Mouse (Mus musculus) spleen, embryonic (tissue): Measurements from ENCODE around the gene 4933415A04Rik.

Source experiments
- CTCF ChIA-PET: fragments of 350-600 bp; sonication (Branson Sonifier 250); formaldehyde crosslinking; loops from one replicate; lab custom pipeline; 2022; lab: Charles Lee

The 4933415A04Rik gene

GRCm38 (mm10) chr11:43569595-43569994, 17.2 kb upstream of the 4933415A04Rik start:
- CTCF ChIA-PET: no interaction called here

GRCm38 (mm10) chr11:43575061-43575375, 11.8 kb upstream of the 4933415A04Rik start:
- CTCF ChIA-PET: no interaction called here

- CTCF ChIA-PET: no interaction called here
Measured at GRCm38 (mm10) chr11:43575376-43576151, 11.3 kb upstream of the 4933415A04Rik start.

GRCm38 (mm10) chr11:43577713-43578478, 8.9 kb upstream of the 4933415A04Rik start:
- CTCF ChIA-PET: no interaction called here

GRCm38 (mm10) chr11:43585211-43586005, 1.4 kb upstream of the 4933415A04Rik start:
- CTCF ChIA-PET: no interaction called here

- CTCF ChIA-PET: no interaction called here
Measured at GRCm38 (mm10) chr11:43589530-43590072, 2.8 kb downstream of the 4933415A04Rik start.

GRCm38 (mm10) chr11:43601440-43601839, 14.6 kb downstream of the 4933415A04Rik start, which contains the start of gene Fabp6:
Fabp6 (minus strand) TSS chr11:43601540.
- CTCF ChIA-PET: no interaction called here

GRCm38 (mm10) chr11:43604207-43604606, 17.4 kb downstream of the 4933415A04Rik start:
- CTCF ChIA-PET: interaction anchor here (0.6 kb wide), 1 partner anchor 17 kb away, joined by 5 read pairs; no protein-coding TSS in a partner anchor

GRCm38 (mm10) chr11:43604891-43605290, 18.1 kb downstream of the 4933415A04Rik start:
- CTCF ChIA-PET: no interaction called here

- CTCF ChIA-PET: no interaction called here
Measured at GRCm38 (mm10) chr11:43605859-43606258, 19.0 kb downstream of the 4933415A04Rik start.

- CTCF ChIA-PET: no interaction called here
Measured at GRCm38 (mm10) chr11:43608440-43608839, 21.6 kb downstream of the 4933415A04Rik start.

GRCm38 (mm10) chr11:43610006-43610661, 23.3 kb downstream of the 4933415A04Rik start:
- CTCF ChIA-PET: interaction anchor here (0.6 kb wide), 1 partner anchor 1540 kb away, joined by 5 read pairs; no protein-coding TSS in a partner anchor

- CTCF ChIA-PET: interaction anchor here (0.6 kb wide), 1 partner anchor 1540 kb away, joined by 5 read pairs; no protein-coding TSS in a partner anchor
Measured at GRCm38 (mm10) chr11:43610662-43611033, 23.8 kb downstream of the 4933415A04Rik start.

GRCm38 (mm10) chr11:43612834-43613488, 26.1 kb downstream of the 4933415A04Rik start:
- CTCF ChIA-PET: no interaction called here

GRCm38 (mm10) chr11:43617924-43618323, 31.1 kb downstream of the 4933415A04Rik start:
- CTCF ChIA-PET: no interaction called here

GRCm38 (mm10) chr11:43618403-43618802, 31.6 kb downstream of the 4933415A04Rik start:
- CTCF ChIA-PET: no interaction called here

- CTCF ChIA-PET: interaction anchor here (0.6 kb wide), 1 partner anchor 18 kb away, joined by 5 read pairs; no protein-coding TSS in a partner anchor
Measured at GRCm38 (mm10) chr11:43621769-43622168, 34.9 kb downstream of the 4933415A04Rik start.

- CTCF ChIA-PET: no interaction called here
Measured at GRCm38 (mm10) chr11:43624341-43624740, 37.5 kb downstream of the 4933415A04Rik start.

- CTCF ChIA-PET: no interaction called here
Measured at GRCm38 (mm10) chr11:43626300-43626926, 39.6 kb downstream of the 4933415A04Rik start.
